Mouse (Mus musculus): ENCODE data around the gene Kcnab1. TPM values are rescaled to one million over a fixed set of nuclear protein-coding genes. Genes with fewer than 3 reads are reported as not detected.

Kcnab1 gene
- polyA plus RNA-seq, 1 experiment from 2014 or later, result 0.18 TPM

- H3K27ac ChIP-seq (ENCODE audit: low read depth), result no peak overlapping the region
- H3K27me3 ChIP-seq (ENCODE audit: insufficient read depth, low read length), result no peaks in the 10 kb centered on the region
- H3K36me3 ChIP-seq (replicated peaks; ENCODE audit: insufficient read depth, low read length), result no peaks in the 10 kb centered on the region
- H3K4me2 ChIP-seq (ENCODE audit: low read depth, low read length), result no peak overlapping the region
- no peaks in the 10 kb centered on the region for H3K4me1 ChIP-seq (ENCODE audit: insufficient read depth)
- 61% methylated on average over 6 of the region's 6 CpGs for WGBS (ENCODE audit: insufficient replicate concordance)
- no peak overlapping the region for H3K9ac ChIP-seq (replicated peaks)
- TF ChIP-seq EP300 (IDR thresholded peaks at IDR 0.05; ENCODE audit: low read depth) (no peak), CTCF (IDR thresholded peaks at IDR 0.05; ENCODE audit: low read depth) (no peak)
- no peak overlapping the region for H3K4me3 ChIP-seq (ENCODE audit: low read depth, low read length)
- H3K9me3 ChIP-seq (ENCODE audit: low read length), result no peaks in the 10 kb centered on the region
- ATAC-seq (no peak), DNase-seq (no peak)
Measured at GRCm38 (mm10) chr3:65249023-65249422, 139.8 kb downstream of the Kcnab1 start.

- Histone ChIP-seq H3K4me1 (ENCODE audit: insufficient read depth) (no peaks in the 10 kb centered on the region), H3K4me3 (ENCODE audit: low read depth, low read length) (no peak overlapping the region), H3K9ac (replicated peaks) (no peak overlapping the region), H3K27ac (ENCODE audit: low read depth) (no peak overlapping the region), H3K9me3 (ENCODE audit: low read length) (no peaks in the 10 kb centered on the region), H3K27me3 (ENCODE audit: insufficient read depth, low read length) (no peaks in the 10 kb centered on the region), H3K36me3 (replicated peaks; ENCODE audit: insufficient read depth, low read length) (no peaks in the 10 kb centered on the region), H3K4me2 (ENCODE audit: low read depth, low read length) (no peak overlapping the region)
- TF ChIP-seq EP300 (IDR thresholded peaks at IDR 0.05; ENCODE audit: low read depth) (no peak), CTCF (IDR thresholded peaks at IDR 0.05; ENCODE audit: low read depth) (no peak)
- WGBS (ENCODE audit: insufficient replicate concordance), result 69% methylated on average over 4 of the region's 4 CpGs
- ATAC-seq, result no peak
- DNase-seq, result no peak
Measured at GRCm38 (mm10) chr3:65260521-65260920, 151.3 kb downstream of the Kcnab1 start.

DNA sequence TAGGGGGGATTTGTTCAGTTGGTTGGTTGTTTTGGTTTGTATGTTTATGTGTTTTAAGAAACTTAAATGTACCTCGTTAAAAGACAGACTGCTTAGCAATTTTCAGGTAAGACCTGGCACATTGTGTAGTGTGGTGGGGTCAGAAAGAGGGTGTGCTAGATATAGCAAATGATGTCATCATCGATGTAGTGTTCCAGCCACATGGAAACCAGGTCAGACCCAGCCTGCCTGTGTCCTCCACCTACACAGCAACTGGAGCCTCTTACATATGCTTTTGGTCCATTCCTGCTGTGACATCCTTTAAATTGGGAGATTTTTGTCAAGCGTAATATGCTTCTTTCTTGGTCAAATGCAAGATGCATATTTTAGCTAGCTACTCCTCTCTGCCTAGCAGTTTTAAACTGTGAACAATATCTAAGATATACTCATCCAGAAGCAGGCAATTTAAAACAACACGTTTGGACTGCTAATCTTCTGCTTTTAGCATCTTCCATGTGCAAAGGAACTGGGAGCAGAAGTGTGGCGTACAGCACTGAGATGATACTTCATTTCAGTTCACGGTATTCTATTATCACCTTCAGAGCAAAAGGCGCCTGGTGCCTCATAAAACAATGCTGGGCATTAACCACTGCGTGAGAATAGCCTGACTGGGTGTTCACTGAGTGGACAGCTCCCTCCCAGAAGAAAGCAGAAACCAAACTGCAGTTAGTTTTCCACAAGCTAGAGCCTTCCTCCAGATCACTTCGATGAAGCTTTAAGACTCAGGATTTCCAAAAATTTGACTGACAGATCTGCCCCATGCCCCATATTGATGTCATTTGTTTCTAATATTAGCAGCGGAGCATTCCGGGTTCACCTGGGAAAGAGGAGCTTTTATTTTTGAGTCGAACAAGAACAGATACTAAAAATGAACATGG lies 153.6 kb downstream of the Kcnab1 start:
- no peak for DNase-seq
- no peak for TF ChIP-seq EP300 (IDR thresholded peaks at IDR 0.05; ENCODE audit: low read depth)
- TF ChIP-seq CTCF (IDR thresholded peaks at IDR 0.05; ENCODE audit: low read depth), result no peak
- Histone ChIP-seq H3K4me1 (ENCODE audit: insufficient read depth) (no peaks in the 10 kb centered on the region), H3K27me3 (ENCODE audit: insufficient read depth, low read length) (no peaks in the 10 kb centered on the region), H3K9ac (replicated peaks) (no peak overlapping the region), H3K27ac (ENCODE audit: low read depth) (no peak overlapping the region), H3K4me2 (ENCODE audit: low read depth, low read length) (no peak overlapping the region), H3K36me3 (replicated peaks; ENCODE audit: insufficient read depth, low read length) (no peaks in the 10 kb centered on the region), H3K4me3 (ENCODE audit: low read depth, low read length) (no peak overlapping the region), H3K9me3 (ENCODE audit: low read length) (no peaks in the 10 kb centered on the region)
- ATAC-seq, result no peak
- WGBS (ENCODE audit: insufficient replicate concordance), result 77% methylated on average over 12 of the region's 12 CpGs

GRCm38 (mm10) chr3:65273317-65273716 lies 164.1 kb downstream of the Kcnab1 start:
- H3K9me3 ChIP-seq (ENCODE audit: low read length), result no peaks in the 10 kb centered on the region
- ATAC-seq (no peak), DNase-seq (no peak)
- H3K4me1 ChIP-seq (ENCODE audit: insufficient read depth), result no peaks in the 10 kb centered on the region; the same call in 1 of the 2 replicates
- WGBS (ENCODE audit: insufficient replicate concordance), result 68% methylated on average over 1 of the region's 1 CpGs
- no peaks in the 10 kb centered on the region for H3K27me3 ChIP-seq (ENCODE audit: insufficient read depth, low read length)
- TF ChIP-seq CTCF (IDR thresholded peaks at IDR 0.05; ENCODE audit: low read depth) (no peak), EP300 (IDR thresholded peaks at IDR 0.05; ENCODE audit: low read depth) (no peak)
- H3K4me2 ChIP-seq (ENCODE audit: low read depth, low read length), result no peak overlapping the region
- H3K36me3 ChIP-seq (replicated peaks; ENCODE audit: insufficient read depth, low read length), result no peaks in the 10 kb centered on the region
- no peak overlapping the region for H3K4me3 ChIP-seq (ENCODE audit: low read depth, low read length)
- no peak overlapping the region for H3K27ac ChIP-seq (ENCODE audit: low read depth)
- H3K9ac ChIP-seq (replicated peaks), result no peak overlapping the region

DNA sequence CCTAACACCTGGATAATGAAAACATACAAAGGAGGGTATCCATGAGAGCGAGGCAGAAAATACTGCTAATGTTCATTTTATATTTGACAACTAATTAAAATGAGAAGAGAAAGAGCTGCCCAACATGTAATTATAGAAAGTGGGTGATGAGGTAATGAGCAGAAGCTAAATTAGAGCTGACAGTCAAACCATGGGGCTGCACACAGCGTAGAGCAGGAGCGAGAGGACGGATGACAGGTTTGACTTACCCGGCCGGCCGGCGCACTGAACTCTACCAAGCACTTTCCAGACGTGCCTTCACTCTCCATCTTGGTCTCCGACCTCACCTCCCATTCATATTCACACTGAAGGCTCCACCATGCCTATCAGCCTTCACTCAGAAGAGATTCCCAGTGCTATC lies 168.6 kb downstream of the Kcnab1 start:
- Histone ChIP-seq H3K4me3 (ENCODE audit: low read depth, low read length) (no peak overlapping the region), H3K36me3 (replicated peaks; ENCODE audit: insufficient read depth, low read length) (no peaks in the 10 kb centered on the region), H3K9ac (replicated peaks) (no peak overlapping the region), H3K4me2 (ENCODE audit: low read depth, low read length) (no peak overlapping the region), H3K27me3 (ENCODE audit: insufficient read depth, low read length) (no peaks in the 10 kb centered on the region), H3K27ac (ENCODE audit: low read depth) (no peak overlapping the region), H3K9me3 (ENCODE audit: low read length) (no peaks in the 10 kb centered on the region), H3K4me1 (ENCODE audit: insufficient read depth) (no peaks in the 10 kb centered on the region; the same call in 1 of the 2 replicates)
- 81% methylated on average over 10 of the region's 10 CpGs for WGBS (ENCODE audit: insufficient replicate concordance)
- DNase-seq, result no peak
- no peak for ATAC-seq
- TF ChIP-seq CTCF (IDR thresholded peaks at IDR 0.05; ENCODE audit: low read depth) (no peak), EP300 (IDR thresholded peaks at IDR 0.05; ENCODE audit: low read depth) (no peak)

GRCm38 (mm10) chr3:65283366-65283765 lies 174.2 kb downstream of the Kcnab1 start:
- Histone ChIP-seq H3K27ac (ENCODE audit: low read depth) (no peak overlapping the region), H3K36me3 (replicated peaks; ENCODE audit: insufficient read depth, low read length) (no peaks in the 10 kb centered on the region), H3K4me3 (ENCODE audit: low read depth, low read length) (no peak overlapping the region), H3K9me3 (ENCODE audit: low read length) (no peaks in the 10 kb centered on the region), H3K27me3 (ENCODE audit: insufficient read depth, low read length) (no peaks in the 10 kb centered on the region), H3K9ac (replicated peaks) (no peak overlapping the region), H3K4me2 (ENCODE audit: low read depth, low read length) (no peak overlapping the region), H3K4me1 (ENCODE audit: insufficient read depth) (no peaks in the 10 kb centered on the region)
- no peak for TF ChIP-seq EP300 (IDR thresholded peaks at IDR 0.05; ENCODE audit: low read depth)
- no peak for TF ChIP-seq CTCF (IDR thresholded peaks at IDR 0.05; ENCODE audit: low read depth)
- ATAC-seq (no peak), DNase-seq (no peak)
- WGBS (ENCODE audit: insufficient replicate concordance), result 87% methylated on average over 2 of the region's 2 CpGs

Measured in liver, postnatal 0 days (tissue).